Mouse (Mus musculus) MEL (cell line): Measurements from ENCODE around the gene Fads1. TPM values are rescaled to one million over a fixed set of nuclear protein-coding genes. Genes with fewer than 3 reads are reported as not detected.

Experiments
- polyA plus RNA-seq, 2 experiments: library from polyadenylated mRNA; stranded (reverse) in 1 of 2; unstranded in 1 of 2; fragments of >175 nt in 1 of 2; fragments of >200 nt in 1 of 2; gene quantifications; 2 replicates each; pipeline versions ENCODE4 v1.2.1 to v1.2.4; 2012; ENCODE audit warnings: low replicate concordance in 2 of 2, low read depth in 1 of 2; ENCODE audit not compliant: insufficient read length in 2 of 2, insufficient read depth in 1 of 2, missing spikeins in 1 of 2
- total RNA-seq: library from RNA; depleted of rRNA; stranded (reverse); fragments of 300-350 nt; gene quantifications from 2 replicates; pipeline ENCODE4 v1.2.3, GENCODE M21; 2012; rRNA removed

Fads1 gene
- total and polyA plus RNA-seq, 3 experiments = 36.7 to 69.7 TPM; not detected in 1

Other genes with a start within 250 kb of the Fads1 start
- 444 and 518 TPM in 2 replicates for gene Fth1, start 202.3 kb upstream of the Fads1 start, total RNA-seq
- 1,000 to 10,000 TPM; 2,118 to 2,175 TPM for gene Fth1, start 202.3 kb upstream of the Fads1 start, polyA plus RNA-seq
- not detected in 2 replicates for gene Best1, start 181.3 kb upstream of the Fads1 start, total RNA-seq
- under 1 TPM in 1 of 2 experiments, not detected in 1; 0.08 TPM for gene Best1, start 181.3 kb upstream of the Fads1 start, polyA plus RNA-seq
- gene Rab3il1, start 181.2 kb upstream of the Fads1 start, total RNA-seq = 0.52 and 1.0 TPM in 2 replicates
- gene Rab3il1, start 181.2 kb upstream of the Fads1 start, polyA plus RNA-seq = 1 to 10 TPM in 1 of 2 experiments, not detected in 1; 1.4 TPM
- gene Fads3, start 141.3 kb upstream of the Fads1 start, total RNA-seq = 1.4 and 2.3 TPM in 2 replicates
- 10 to 100 TPM in 1 of 2 experiments, not detected in 1; 11.2 TPM for gene Fads3, start 141.3 kb upstream of the Fads1 start, polyA plus RNA-seq
- 55.2 and 64.0 TPM in 2 replicates for gene Fads2, start 81.1 kb upstream of the Fads1 start, total RNA-seq
- 100 to 1,000 TPM in 1 of 2 experiments, not detected in 1; 119 TPM for gene Fads2, start 81.1 kb upstream of the Fads1 start, polyA plus RNA-seq
- 322 and 354 TPM in 2 replicates for gene Tmem258, start 21.1 kb downstream of the Fads1 start, total RNA-seq
- gene Tmem258, start 21.1 kb downstream of the Fads1 start, polyA plus RNA-seq = 100 to 1,000 TPM in 1 of 2 experiments, not detected in 1; 337 TPM
- 160 and 189 TPM in 2 replicates for gene Fen1, start 21.3 kb downstream of the Fads1 start, total RNA-seq
- 100 to 1,000 TPM in 1 of 2 experiments, not detected in 1; 145 TPM for gene Fen1, start 21.3 kb downstream of the Fads1 start, polyA plus RNA-seq
- gene Myrf, start 57.9 kb downstream of the Fads1 start, total RNA-seq = 0.20 and 0.23 TPM in 2 replicates
- 1 to 10 TPM in 1 of 2 experiments, not detected in 1; 2.7 TPM for gene Myrf, start 57.9 kb downstream of the Fads1 start, polyA plus RNA-seq
- gene Dagla, start 122.0 kb downstream of the Fads1 start, total RNA-seq = not detected in 2 replicates
- not detected for gene Dagla, start 122.0 kb downstream of the Fads1 start, polyA plus RNA-seq
- gene Syt7, start 206.2 kb downstream of the Fads1 start, total RNA-seq = not detected in 2 replicates
- gene Syt7, start 206.2 kb downstream of the Fads1 start, polyA plus RNA-seq = not detected